Mouse (Mus musculus) CD4-positive, CD25-positive, alpha-beta regulatory T cell, adult 4 months (primary cell): ENCODE measurements around the gene Morn3. TPM values are rescaled to one million over a fixed set of nuclear protein-coding genes. Genes with fewer than 3 reads are reported as not detected.
A peak's percentile ranks its signal among the peaks of the same experiment; 100 is the strongest.

Experiments used
- ATAC-seq: one replicate; pipeline ENCODE4 v1.8.0; 2017
- polyA plus RNA-seq, 2 experiments: library from polyadenylated mRNA; unstranded; fragments of 100-300 nt; shearing (Covaris generic); gene quantifications; one replicate each; pipeline ENCODE4 v1.2.1; 2017

The Morn3 gene
- polyA plus RNA-seq, 2 experiments from 2014 or later: 5.2 to 6.9 TPM

- no peak for ATAC-seq
These were observed 13.1 kb upstream of the Morn3 start for GRCm38 (mm10) chr5:123059757-123060520.

GRCm38 (mm10) chr5:123058251-123059102 lies 11.7 kb upstream of the Morn3 start:
- no peak for ATAC-seq

GRCm38 (mm10) chr5:123057366-123058250 lies 10.8 kb upstream of the Morn3 start:
- peak; percentile 96 for ATAC-seq

GRCm38 (mm10) chr5:123051736-123052135 lies 4.9 kb upstream of the Morn3 start:
- ATAC-seq: no peak

- ATAC-seq: no peak
These were observed 4.1 kb upstream of the Morn3 start for GRCm38 (mm10) chr5:123050918-123051317.

GRCm38 (mm10) chr5:123049271-123049670 lies 2.5 kb upstream of the Morn3 start:
- ATAC-seq: peak; percentile 80

GRCm38 (mm10) chr5:123045561-123046295 lies 1.1 kb downstream of the Morn3 start:
- ATAC-seq: peak; percentile 56

GRCm38 (mm10) chr5:123043856-123044255 lies 3.0 kb downstream of the Morn3 start:
- no peak for ATAC-seq

GRCm38 (mm10) chr5:123040796-123041195 lies 6.0 kb downstream of the Morn3 start:
- no peak for ATAC-seq

GRCm38 (mm10) chr5:123039120-123039752 lies 7.6 kb downstream of the Morn3 start:
- ATAC-seq: peak; percentile 84

GRCm38 (mm10) chr5:123038115-123038514 lies 8.7 kb downstream of the Morn3 start:
- ATAC-seq: peak; percentile 23

GRCm38 (mm10) chr5:123035564-123035963 lies 11.3 kb downstream of the Morn3 start:
- ATAC-seq: peak; percentile 21

- ATAC-seq: no peak
These were observed 11.7 kb downstream of the Morn3 start for GRCm38 (mm10) chr5:123035089-123035488.

GRCm38 (mm10) chr5:123033646-123034160 lies 13.1 kb downstream of the Morn3 start:
- no peak for ATAC-seq

GRCm38 (mm10) chr5:123031312-123031711 lies 15.5 kb downstream of the Morn3 start:
- ATAC-seq: no peak

GRCm38 (mm10) chr5:123029729-123030128 lies 17.1 kb downstream of the Morn3 start:
- ATAC-seq: no peak

GRCm38 (mm10) chr5:123027436-123027835 lies 19.4 kb downstream of the Morn3 start:
- no peak for ATAC-seq

- no peak for ATAC-seq
These were observed 20.4 kb downstream of the Morn3 start for GRCm38 (mm10) chr5:123026414-123026813.

GRCm38 (mm10) chr5:123024965-123025573 lies 21.7 kb downstream of the Morn3 start:
- ATAC-seq: no peak

- ATAC-seq: no peak
These were observed 22.5 kb downstream of the Morn3 start for GRCm38 (mm10) chr5:123024312-123024711.

GRCm38 (mm10) chr5:123023049-123023448 lies 23.8 kb downstream of the Morn3 start:
- no peak for ATAC-seq
